Comparison of ENCODE assay signal across 8 mouse cellular contexts in genomic region chr5:137510014-137510501, GRCm38 (mm10). TPM values are rescaled to one million over a fixed set of nuclear protein-coding genes. Genes with fewer than 3 reads are reported as not detected.
DNase-seq lines count a peak whose midpoint lies in the region; ATAC-seq lines count a peak whose summit lies in the region.

No protein-coding gene starts in this region.

- H3K9me3 ChIP-seq in hindbrain, embryonic 16.5 days (ENCODE audit: control insufficient read depth, low read length), result no peaks in the 10 kb centered on the region
- H3K9me3 ChIP-seq in megakaryocyte, embryonic 14.5 days, result peaks cover 2% of the 10 kb centered on the region; the same call in 1 of the 2 replicates

- H3K4me3 ChIP-seq in hindbrain, embryonic 16.5 days (ENCODE audit: low read length), result peak overlapping the region; percentile 87
- peak overlapping the region; percentile 95 for H3K4me3 ChIP-seq in megakaryocyte, embryonic 14.5 days (replicated peaks)

- 1% methylated on average over 36 of the region's 52 CpGs for WGBS in hindbrain, embryonic 16.5 days

- H3K4me1 ChIP-seq in hindbrain, embryonic 16.5 days (ENCODE audit: control insufficient read depth, insufficient read depth, low read depth, low read length), result peaks cover 38% of the 10 kb centered on the region
- peaks cover 51% of the 10 kb centered on the region for H3K4me1 ChIP-seq in megakaryocyte, embryonic 14.5 days

- no peaks in the 10 kb centered on the region for H3K27me3 ChIP-seq in hindbrain, embryonic 16.5 days (replicated peaks; ENCODE audit: control insufficient read depth, insufficient read depth, low read length)
- no peaks in the 10 kb centered on the region for H3K27me3 ChIP-seq in megakaryocyte, embryonic 14.5 days (replicated peaks)

- intact Hi-C loops in left cerebral cortex, postnatal 10 days (cut with DNase I), result loop anchor here (5.0 to 10.0 kb wide), 2 partner anchors 145 to 178 kb away; partner anchors contain the start of gene Slc12a9

- H3K4me2 ChIP-seq in hindbrain, embryonic 16.5 days (ENCODE audit: low read length), result peak overlapping the region; percentile 58

- H3K9ac ChIP-seq in hindbrain, embryonic 16.5 days (ENCODE audit: low read depth, low read length), result peak overlapping the region; percentile 96

- DNase-seq in R1 (ENCODE audit: low read depth, low spot score), result peak; percentile 67
- peak; percentile 66 to 80 for DNase-seq in cerebellum, postnatal 4 days (ENCODE audit: low spot score in 2 of 2)
- peak; percentile 70 to 77 for DNase-seq in gastrocnemius, adult 8-10 months (ENCODE audit: low spot score in 2 of 2)
- DNase-seq in left cerebral cortex, postnatal 10 days (ENCODE audit: extremely low spot score in 1 of 2, low spot score in 2 of 2), result peak; percentile 63 to 89
- DNase-seq in right cerebral cortex, postnatal 10 days (ENCODE audit: low spot score in 2 of 2), result peak; percentile 85 to 89
- DNase-seq in urinary bladder, postnatal 25 days (ENCODE audit: low spot score), result peak; percentile 68

- peak; percentile 76 for ATAC-seq in hindbrain, embryonic 16.5 days

- H3K36me3 ChIP-seq in hindbrain, embryonic 16.5 days (ENCODE audit: control insufficient read depth, insufficient read depth, low read length), result no peaks in the 10 kb centered on the region
- H3K36me3 ChIP-seq in megakaryocyte, embryonic 14.5 days (replicated peaks; ENCODE audit: low read length), result peaks cover 11% of the 10 kb centered on the region

- peak overlapping the region; percentile 93 for H3K27ac ChIP-seq in hindbrain, embryonic 16.5 days (ENCODE audit: low read depth, low read length)

RNA-seq across cellular contexts. Expression of gene Pop7, which starts 7.7 kb away (rescaled TPM):
- 10 to 100 TPM; 10.5 to 11.7 (median 11.2) TPM for total RNA-seq in gastrocnemius, adult 8-10 months (2022)
- polyA plus RNA-seq in hindbrain, embryonic 16.5 days (2015; fragmentation: Nextera tagmentation; extraction: Ambion mirVana), result 79.3 and 87.0 TPM in 2 replicates
- total RNA-seq in left cerebral cortex, postnatal 10 days (2021), result 10 to 100 TPM; 36.5 to 36.8 TPM
- polyA plus RNA-seq in megakaryocyte, embryonic 14.5 days (2012; ENCODE audit: insufficient read depth, low replicate concordance), result 30.7 and 70.0 TPM in 2 replicates

RNA-seq across cellular contexts. Expression of gene Gigyf1, which starts 8.3 kb away (rescaled TPM):
- total RNA-seq in gastrocnemius, adult 8-10 months (2022), result 10 to 100 TPM; 21.2 to 25.5 (median 22.6) TPM
- 11.8 and 16.3 TPM in 2 replicates for polyA plus RNA-seq in hindbrain, embryonic 16.5 days (2015; fragmentation: Nextera tagmentation; extraction: Ambion mirVana)
- total RNA-seq in left cerebral cortex, postnatal 10 days (2021), result 10 to 100 TPM; 43.0 TPM
- polyA plus RNA-seq in megakaryocyte, embryonic 14.5 days (2012; ENCODE audit: insufficient read depth, low replicate concordance), result 13.2 and 15.3 TPM in 2 replicates

RNA-seq across cellular contexts. Expression of gene Epo, which starts 23.0 kb away (rescaled TPM):
- not detected for total RNA-seq in gastrocnemius, adult 8-10 months (2022)
- polyA plus RNA-seq in hindbrain, embryonic 16.5 days (2015; fragmentation: Nextera tagmentation; extraction: Ambion mirVana), result not detected in 2 replicates
- not detected for total RNA-seq in left cerebral cortex, postnatal 10 days (2021)
- polyA plus RNA-seq in megakaryocyte, embryonic 14.5 days (2012; ENCODE audit: insufficient read depth, low replicate concordance), result not detected in 2 replicates

RNA-seq across cellular contexts. Expression of gene Gnb2, which starts 23.3 kb away (rescaled TPM):
- 100 to 1,000 TPM; 118 to 137 (median 128) TPM for total RNA-seq in gastrocnemius, adult 8-10 months (2022)
- 519 and 521 TPM in 2 replicates for polyA plus RNA-seq in hindbrain, embryonic 16.5 days (2015; fragmentation: Nextera tagmentation; extraction: Ambion mirVana)
- 1,000 to 10,000 TPM in 1 of 2 experiments, 100 to 1,000 TPM in 1; 996 to 1,005 TPM for total RNA-seq in left cerebral cortex, postnatal 10 days (2021)
- polyA plus RNA-seq in megakaryocyte, embryonic 14.5 days (2012; ENCODE audit: insufficient read depth, low replicate concordance), result 332 and 439 TPM in 2 replicates

RNA-seq across cellular contexts. Expression of gene Zan, which starts 33.2 kb away (rescaled TPM):
- under 1 TPM in 2 of 4 experiments, not detected in 2; 0.02 to 0.54 TPM for total RNA-seq in gastrocnemius, adult 8-10 months (2022)
- 0.19 and 0.24 TPM in 2 replicates for polyA plus RNA-seq in hindbrain, embryonic 16.5 days (2015; fragmentation: Nextera tagmentation; extraction: Ambion mirVana)
- total RNA-seq in left cerebral cortex, postnatal 10 days (2021), result under 1 TPM; 0.47 to 0.69 TPM
- not detected in 2 replicates for polyA plus RNA-seq in megakaryocyte, embryonic 14.5 days (2012; ENCODE audit: insufficient read depth, low replicate concordance)

Comparison
In these comparisons a context has a peak if more than half of its experiments do, and no peak if none do; other contexts are left out.
1. Peak in every context shown above with its lines: DNase-seq, ATAC-seq, H3K4me3 ChIP-seq and H3K27ac ChIP-seq.